In genomic region chr11:50212848-50213758, GRCm38 (mm10) we compare ENCODE assay signal across 9 mouse cellular contexts. TPM values are rescaled to one million over a fixed set of nuclear protein-coding genes. Genes with fewer than 3 reads are reported as not detected.
DNase-seq lines count a peak whose midpoint lies in the region; ATAC-seq and TF ChIP-seq lines count a peak whose summit lies in the region.
"Had no signal": no experiment of that assay in that cellular context is flagged by ENCODE, and none has a peak within 500 bp of the region (broad histone marks: within the 10 kb centered on the region; RNA-seq: fewer than 3 reads in every experiment).

No protein-coding gene starts in this region.

- H3K9ac ChIP-seq in heart, adult 2 months (ENCODE audit: low read depth, low read length) = peak overlapping the region; percentile 37
- no peak overlapping the region for H3K9ac ChIP-seq in kidney, embryonic 16.5 days (replicated peaks; ENCODE audit: low read length)
- H3K9ac ChIP-seq: embryonic facial prominence, embryonic 12.5 days had no signal

- peaks cover 5% of the 10 kb centered on the region for H3K36me3 ChIP-seq in heart, adult 2 months (ENCODE audit: control insufficient read depth, insufficient read depth, low read length)
- no peaks in the 10 kb centered on the region for H3K36me3 ChIP-seq in kidney, embryonic 16.5 days (ENCODE audit: insufficient read depth, low read length)

- TF ChIP-seq EP300 in heart, adult 2 months (IDR thresholded peaks at IDR 0.05; ENCODE audit: insufficient read depth, low read depth, low read length) = peak; percentile 83; the same call in 1 of the 2 replicates

- no peaks in the 10 kb centered on the region for H3K27me3 ChIP-seq in heart, adult 2 months (ENCODE audit: control insufficient read depth, insufficient read depth, low read length)
- H3K27me3 ChIP-seq in kidney, embryonic 16.5 days (ENCODE audit: insufficient read depth, low read length) = no peaks in the 10 kb centered on the region
- H3K27me3 ChIP-seq: embryonic facial prominence, embryonic 12.5 days had no signal

- no peak overlapping the region for H3K4me2 ChIP-seq in kidney, embryonic 16.5 days (replicated peaks; ENCODE audit: low read depth, low read length)
- H3K4me2 ChIP-seq: embryonic facial prominence, embryonic 12.5 days had no signal

- ATAC-seq in kidney, embryonic 16.5 days (ENCODE audit: low FRiP score, low TSS enrichment) = peak; percentile 29

- TF ChIP-seq POLR2A in heart, adult 2 months (IDR thresholded peaks at IDR 0.05; ENCODE audit: insufficient read depth, low read depth, low read length) = peak; percentile 55

- H3K9me3 ChIP-seq in kidney, embryonic 16.5 days (ENCODE audit: low read length) = no peaks in the 10 kb centered on the region
- H3K9me3 ChIP-seq: embryonic facial prominence, embryonic 12.5 days had no signal

- H3K4me1 ChIP-seq in heart, adult 2 months (ENCODE audit: control insufficient read depth, insufficient read depth, low read length) = peaks cover 13% of the 10 kb centered on the region
- peaks cover 45% of the 10 kb centered on the region for H3K4me1 ChIP-seq in kidney, embryonic 16.5 days (ENCODE audit: insufficient read depth, low read length)

- peak overlapping the region; percentile 29 for H3K4me3 ChIP-seq in heart, adult 2 months
- H3K4me3 ChIP-seq in kidney, embryonic 16.5 days (ENCODE audit: low read length) = no peak overlapping the region
- H3K4me3 ChIP-seq: embryonic facial prominence, embryonic 12.5 days had no signal

- intact Hi-C loops in heart, adult 2 months (cut with DNase I) = no loop called here

- TF ChIP-seq CTCF in heart, adult 2 months (IDR thresholded peaks at IDR 0.05) = no peak

- 9% methylated on average over 11 of the region's 11 CpGs for WGBS in heart, adult 2 months
- WGBS in kidney, embryonic 16.5 days = 47% methylated on average over 11 of the region's 11 CpGs

- H3K27ac ChIP-seq in heart, adult 2 months = peak overlapping the region; percentile 100
- H3K27ac ChIP-seq in kidney, embryonic 16.5 days (ENCODE audit: low read length) = peak overlapping the region; percentile 74
- H3K27ac ChIP-seq: embryonic facial prominence, embryonic 12.5 days had no signal

- DNase-seq in right cerebral cortex, adult 18-20 months = peak; percentile 72
- no peak for DNase-seq in right cerebral cortex, postnatal 10 days (ENCODE audit: low spot score in 2 of 2)
- peak; percentile 94 to 95 for DNase-seq in adrenal gland, postnatal 36 days
- peak; percentile 84 to 91 for DNase-seq in heart, adult 2 months
- peak; percentile 66 to 82 for DNase-seq in monocyte, adult 2 months (ENCODE audit: low read depth in 1 of 2, low spot score in 2 of 2)
- no peak for DNase-seq in embryo, embryonic 10 days (ENCODE audit: low spot score)
- no peak for DNase-seq in right cerebral cortex, postnatal 25 days

- H3K79me2 ChIP-seq in heart, adult 2 months (replicated peaks; ENCODE audit: control insufficient read depth, insufficient read depth, low read length) = no peaks in the 10 kb centered on the region

RNA-seq across cellular contexts. Expression of gene Mgat4b, which starts 2.4 kb away (rescaled TPM):
- 100 to 1,000 TPM; 116 to 149 TPM for total RNA-seq in adrenal gland, postnatal 36 days (2021)
- total RNA-seq in heart, adult 2 months (2021) = 10 to 100 TPM; 78.6 to 82.0 TPM
- polyA plus RNA-seq in heart, adult 2 months (2012; rRNA removed) = 53.8 and 56.7 TPM in 2 replicates
- polyA plus RNA-seq in kidney, embryonic 16.5 days (2015; fragmentation: Nextera tagmentation; extraction: Ambion mirVana) = 9.8 and 11.9 TPM in 2 replicates

RNA-seq across cellular contexts. Expression of gene Sqstm1, which starts 2.5 kb away (rescaled TPM):
- 100 to 1,000 TPM; 862 to 881 TPM for total RNA-seq in adrenal gland, postnatal 36 days (2021)
- 100 to 1,000 TPM; 298 to 421 TPM for total RNA-seq in heart, adult 2 months (2021)
- polyA plus RNA-seq in heart, adult 2 months (2012; rRNA removed) = 200 and 225 TPM in 2 replicates
- 298 and 338 TPM in 2 replicates for polyA plus RNA-seq in kidney, embryonic 16.5 days (2015; fragmentation: Nextera tagmentation; extraction: Ambion mirVana)

RNA-seq across cellular contexts. Expression of gene Ltc4s, which starts 25.3 kb away (rescaled TPM):
- 10 to 100 TPM; 10.5 to 23.5 TPM for total RNA-seq in adrenal gland, postnatal 36 days (2021)
- 1 to 10 TPM; 8.8 to 10.0 TPM for total RNA-seq in heart, adult 2 months (2021)
- 16.2 and 18.1 TPM in 2 replicates for polyA plus RNA-seq in heart, adult 2 months (2012; rRNA removed)
- 2.5 and 2.8 TPM in 2 replicates for polyA plus RNA-seq in kidney, embryonic 16.5 days (2015; fragmentation: Nextera tagmentation; extraction: Ambion mirVana)

RNA-seq across cellular contexts. Expression of gene Mrnip, which starts 38.9 kb away (rescaled TPM):
- 10 to 100 TPM in 1 of 2 experiments, 1 to 10 TPM in 1; 7.4 to 10.9 TPM for total RNA-seq in adrenal gland, postnatal 36 days (2021)
- 1 to 10 TPM; 1.6 to 1.8 TPM for total RNA-seq in heart, adult 2 months (2021)
- polyA plus RNA-seq in heart, adult 2 months (2012; rRNA removed) = 3.0 and 3.5 TPM in 2 replicates
- 21.7 and 23.2 TPM in 2 replicates for polyA plus RNA-seq in kidney, embryonic 16.5 days (2015; fragmentation: Nextera tagmentation; extraction: Ambion mirVana)

Comparison
In these comparisons a context has a peak if more than half of its experiments do, and no peak if none do; other contexts are left out.
1. DNase-seq: peak in right cerebral cortex, adult 18-20 months (single experiment), adrenal gland, postnatal 36 days (2 of 2), heart, adult 2 months (2 of 2) and monocyte, adult 2 months (2 of 2); none in right cerebral cortex, postnatal 10 days (0 of 2), embryo, embryonic 10 days (single experiment) and right cerebral cortex, postnatal 25 days (single experiment).